Mouse (Mus musculus) kidney, embryonic 14.5 days (tissue): ENCODE measurements around the gene Cables2. TPM values are rescaled to one million over a fixed set of nuclear protein-coding genes. Genes with fewer than 3 reads are reported as not detected.

Experiments used
- ATAC-seq: fragments of 200-750 bp; cut with Nextera tagmentation; 2 replicates; pipeline ENCODE4 v1.8.0; 2017; ENCODE audit warnings: moderate number of reproducible peaks, mild to moderate bottlenecking, moderate TSS enrichment, moderate library complexity; ENCODE audit not compliant: low FRiP score, low TSS enrichment
- H3K27ac ChIP-seq: fragments of 300-500 bp; sonication (generic); 2 replicates; pipeline ENCODE4 v1.5.1; 2014; ENCODE audit warnings: low read depth, mild to moderate bottlenecking, low read length, moderate library complexity, mixed read lengths
- H3K27me3 ChIP-seq: fragments of 300-500 bp; sonication (generic); 2 replicates; pipeline ENCODE4 v1.6.1; 2014; ENCODE audit warnings: mild to moderate bottlenecking, low read length; ENCODE audit not compliant: control insufficient read depth, insufficient read depth
- H3K36me3 ChIP-seq: fragments of 300-500 bp; sonication (generic); 2 replicates; pipeline ENCODE4 v1.6.1; 2014; ENCODE audit warnings: low read length, mixed read lengths; ENCODE audit not compliant: control insufficient read depth, insufficient read depth
- H3K4me1 ChIP-seq: fragments of 300-500 bp; sonication (generic); 2 replicates; pipeline ENCODE4 v1.6.1; 2014; ENCODE audit warnings: low read length, mixed read lengths; ENCODE audit not compliant: control insufficient read depth, insufficient read depth
- H3K4me2 ChIP-seq: fragments of 300-500 bp; sonication (generic); replicated peaks from 2 replicates; pipeline ENCODE4 v1.6.1; 2014; ENCODE audit warnings: low read depth, mild to moderate bottlenecking, low read length
- H3K4me3 ChIP-seq: fragments of 300-500 bp; sonication (generic); 2 replicates; pipeline ENCODE4 v1.5.1; 2014; ENCODE audit warnings: mild to moderate bottlenecking, low read length
- H3K9ac ChIP-seq: fragments of 300-500 bp; sonication (generic); 2 replicates; pipeline ENCODE4 v1.6.1; 2014; ENCODE audit warnings: low read depth, mild to moderate bottlenecking, low read length, moderate library complexity
- H3K9me3 ChIP-seq: fragments of 300-500 bp; sonication (generic); 2 replicates; pipeline ENCODE4 v1.6.1; 2016; ENCODE audit warnings: low read length; ENCODE audit not compliant: control insufficient read depth
- WGBS: fragments of 180-500 bp; shearing (Covaris S2); extraction: QIAGEN DNeasy Blood & Tissue Kit; methylation state at CpG from one replicate; pipeline ENCODE4 v1.1.7; 2014; 5-methylcytosine and 5-hydroxymethylcytosine counted together
- polyA plus RNA-seq: library from polyadenylated mRNA; unstranded; fragments of >200 nt; fragmentation: Nextera tagmentation; extraction: Ambion mirVana; gene quantifications from 2 replicates; pipeline ENCODE4 v1.2.1, GENCODE M21; 2014

Cables2 gene
- 13.3 and 21.1 TPM in 2 replicates for polyA plus RNA-seq

DNA sequence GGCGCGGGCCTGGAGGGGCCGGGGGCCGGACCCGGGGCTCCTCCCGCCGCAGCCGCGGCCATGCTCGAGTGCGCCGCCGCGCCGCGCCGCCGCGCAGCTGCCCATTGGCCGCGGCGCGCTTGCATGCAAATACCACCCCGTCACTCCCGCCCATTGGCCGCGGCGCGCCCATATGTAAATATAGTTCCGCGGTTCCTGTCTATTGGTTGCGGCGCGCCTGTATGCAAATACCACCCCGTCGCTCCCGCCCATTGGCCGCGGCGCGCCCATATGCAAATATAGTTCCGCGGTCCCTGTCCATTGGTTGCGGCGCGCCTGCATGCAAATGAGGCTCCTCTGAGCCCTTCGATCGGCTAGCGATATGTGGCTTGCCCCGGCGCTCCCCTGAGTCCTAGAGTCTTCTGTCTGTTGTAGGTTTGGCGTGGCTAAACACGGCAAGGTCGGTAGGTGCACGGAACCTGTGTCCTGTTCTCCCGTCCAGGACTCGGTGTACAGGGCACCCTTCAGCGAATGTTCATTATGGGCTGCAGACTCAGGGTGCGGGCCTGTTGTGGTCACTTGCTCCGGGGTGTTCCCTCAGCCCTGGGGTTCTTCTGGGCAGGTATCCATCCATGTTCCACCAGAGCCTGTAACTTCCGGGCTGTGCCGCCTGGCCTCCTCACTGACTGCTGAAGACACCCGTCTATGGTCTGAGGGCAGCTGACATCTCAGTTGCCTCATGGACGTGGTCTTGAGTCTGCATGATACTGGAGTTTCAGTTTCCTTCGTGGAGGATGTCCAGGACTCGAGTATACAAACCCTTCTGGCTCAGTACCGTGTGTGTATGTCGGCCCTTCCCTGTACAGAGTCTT, at the start of gene Cables2:
TSS of gene Cables2 (minus strand) at position 103 of the 851 bp plus-strand sequence.
- Histone ChIP-seq H3K9me3 (no peaks in the 10 kb centered on the region), H3K4me3 (peak within 1 kb of the TSS; percentile 76), H3K4me2 (peak within 1 kb of the TSS; percentile 82), H3K27ac (0 out of 2 replicates have a peak within 1 kb of the TSS, but pooled peaks have one; percentile 10), H3K27me3 (no peaks in the 10 kb centered on the region), H3K36me3 (peaks cover 14% of the 10 kb centered on the region; the same call in 1 of the 2 replicates), H3K4me1 (peaks cover 20% of the 10 kb centered on the region; the same call in 1 of the 2 replicates), H3K9ac (peak within 1 kb of the TSS; percentile 89)
- peak; percentile 93 for ATAC-seq
- WGBS: 10% methylated on average over 47 of the region's 68 CpGs

DNA sequence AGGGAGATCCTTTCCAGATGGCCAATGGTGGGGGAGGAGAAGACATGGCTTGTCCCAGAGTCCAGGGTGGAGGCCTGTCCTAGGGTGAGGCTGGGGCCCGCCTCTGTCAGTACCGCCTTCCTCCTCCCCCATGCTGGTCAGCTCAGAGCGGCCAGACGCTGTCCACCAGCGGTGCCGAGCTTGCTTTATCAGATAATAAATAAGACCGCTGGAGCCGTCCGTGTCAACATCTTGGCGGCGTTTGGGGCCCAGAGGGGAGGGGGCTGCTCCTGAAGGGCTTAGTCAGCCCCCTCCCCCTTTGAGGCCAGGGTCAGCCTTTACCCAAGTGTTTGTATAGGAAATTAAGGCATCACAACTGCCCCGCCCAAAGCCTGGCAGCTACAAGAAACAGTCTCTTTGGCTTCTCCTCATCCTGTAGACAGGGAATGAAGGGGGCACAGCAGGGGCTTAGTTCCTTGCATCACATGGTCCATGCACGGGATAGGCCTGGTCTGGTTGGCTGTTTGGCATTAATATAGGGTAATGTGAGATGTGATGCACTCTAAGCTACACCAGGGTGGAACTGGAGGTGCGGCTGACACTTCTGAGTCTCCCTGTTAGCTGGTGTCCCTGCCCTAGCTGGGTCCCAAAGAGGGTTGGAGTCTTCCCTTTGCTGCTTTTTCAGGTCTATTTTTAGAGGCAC, 49.5 kb upstream of the Cables2 start:
- H3K4me2 ChIP-seq: 0 out of 2 replicates have a peak overlapping the region, but pooled peaks have one; percentile 6
- peaks cover 13% of the 10 kb centered on the region; the same call in 1 of the 2 replicates for H3K4me1 ChIP-seq
- WGBS: 7% methylated on average over 14 of the region's 14 CpGs
- H3K27me3 ChIP-seq: no peaks in the 10 kb centered on the region
- ATAC-seq: peak; percentile 85
- H3K4me3 ChIP-seq: no peak overlapping the region
- no peaks in the 10 kb centered on the region for H3K9me3 ChIP-seq
- H3K9ac ChIP-seq: no peak overlapping the region
- H3K27ac ChIP-seq: peak overlapping the region; percentile 49; the same call in 1 of the 2 replicates
- H3K36me3 ChIP-seq: no peaks in the 10 kb centered on the region

DNA sequence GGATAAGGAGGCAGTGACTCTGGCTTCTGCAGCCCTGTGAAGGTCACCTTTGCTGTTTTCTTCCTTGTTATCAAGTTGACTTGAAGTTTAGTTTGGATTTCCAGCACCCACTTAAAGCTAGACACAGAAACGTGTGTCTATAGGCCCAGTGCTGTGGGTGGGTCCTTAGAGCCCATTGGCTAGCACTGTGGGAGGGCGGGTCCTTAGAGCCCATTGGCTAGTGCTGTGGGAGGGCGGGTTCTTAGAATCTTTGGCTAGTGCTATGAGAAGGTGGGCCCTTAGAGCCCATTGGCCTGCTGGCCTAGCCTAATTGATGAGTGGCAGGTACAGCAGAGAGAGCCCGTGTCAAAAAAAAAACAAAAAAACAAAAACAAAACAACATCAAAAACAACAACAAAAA, 46.9 kb upstream of the Cables2 start:
- Histone ChIP-seq H3K4me1 (peaks cover 18% of the 10 kb centered on the region; the same call in 1 of the 2 replicates), H3K9me3 (no peaks in the 10 kb centered on the region), H3K27ac (no peak overlapping the region), H3K9ac (no peak overlapping the region), H3K4me3 (no peak overlapping the region), H3K27me3 (no peaks in the 10 kb centered on the region), H3K36me3 (no peaks in the 10 kb centered on the region), H3K4me2 (no peak overlapping the region)
- WGBS: 70% methylated on average over 4 of the region's 4 CpGs
- ATAC-seq: no peak

DNA sequence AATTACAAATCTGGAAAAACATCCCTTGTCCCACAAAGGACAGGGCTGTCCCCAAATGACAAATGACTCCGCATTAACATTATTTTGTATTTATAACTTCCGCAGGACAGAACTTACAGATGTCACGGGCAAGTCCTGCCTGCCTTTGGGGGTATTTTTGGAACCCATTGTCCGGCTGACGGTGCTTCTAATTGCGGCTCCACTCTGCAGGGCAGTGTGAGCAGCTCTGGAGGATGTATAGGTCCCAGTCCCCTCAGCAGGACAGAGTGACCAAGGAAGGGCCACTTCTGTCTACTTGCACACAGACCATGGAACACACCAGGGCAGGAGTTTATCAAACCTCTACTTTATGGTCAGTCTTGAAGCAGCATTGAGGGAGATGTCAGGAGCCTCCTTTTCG, 44.3 kb upstream of the Cables2 start:
- ATAC-seq: no peak
- Histone ChIP-seq H3K4me1 (peaks cover 18% of the 10 kb centered on the region; the same call in 1 of the 2 replicates), H3K9me3 (no peaks in the 10 kb centered on the region), H3K27ac (no peak overlapping the region), H3K9ac (no peak overlapping the region), H3K4me2 (no peak overlapping the region), H3K4me3 (no peak overlapping the region), H3K36me3 (no peaks in the 10 kb centered on the region), H3K27me3 (no peaks in the 10 kb centered on the region)
- 54% methylated on average over 7 of the region's 7 CpGs for WGBS

DNA sequence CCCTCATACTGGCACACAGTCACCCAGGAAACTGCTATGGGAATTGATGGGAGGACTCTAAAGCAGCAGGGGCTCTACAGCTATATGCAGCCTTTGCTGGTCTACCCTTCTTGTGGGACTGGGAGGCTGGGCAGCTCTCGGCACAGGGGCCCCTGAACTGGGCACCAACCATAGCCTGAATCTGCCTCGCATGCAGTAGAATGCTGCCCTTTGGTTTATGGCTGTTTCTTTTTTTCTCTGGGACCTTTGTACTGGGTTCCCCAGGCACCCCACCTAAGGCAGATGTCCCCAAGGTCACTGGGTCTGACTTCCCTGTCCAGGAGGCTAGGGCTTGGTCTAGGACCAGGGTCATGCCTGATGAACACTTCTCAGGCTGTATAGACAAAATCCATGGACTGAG, 41.0 kb upstream of the Cables2 start:
- 88% methylated on average over 2 of the region's 2 CpGs for WGBS
- H3K27ac ChIP-seq: no peak overlapping the region
- ATAC-seq: no peak

DNA sequence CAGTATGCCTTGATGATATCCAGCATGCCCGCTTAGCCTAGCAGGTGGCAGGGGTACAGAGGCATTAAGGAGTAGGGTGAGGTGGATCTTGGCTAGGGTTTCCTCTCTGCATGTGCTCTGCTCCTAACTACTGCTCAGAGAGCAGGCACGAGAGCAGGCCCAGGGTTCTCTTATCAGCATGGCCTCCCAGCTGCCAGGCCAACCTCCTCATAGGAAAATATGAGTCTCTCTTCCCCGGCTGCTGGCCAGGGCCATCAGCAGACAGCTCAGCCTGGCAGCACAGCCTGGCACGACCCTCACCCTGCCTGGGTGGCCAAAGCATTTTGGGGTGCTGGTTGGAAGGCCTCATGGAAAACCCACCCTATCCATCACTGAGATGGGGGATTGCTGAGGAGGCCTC, 37.9 kb upstream of the Cables2 start:
- H3K27me3 ChIP-seq: no peaks in the 10 kb centered on the region
- WGBS: 79% methylated on average over 4 of the region's 4 CpGs
- no peak overlapping the region for H3K4me2 ChIP-seq
- no peaks in the 10 kb centered on the region for H3K4me1 ChIP-seq
- no peaks in the 10 kb centered on the region for H3K9me3 ChIP-seq
- no peak overlapping the region for H3K9ac ChIP-seq
- no peaks in the 10 kb centered on the region for H3K36me3 ChIP-seq
- H3K27ac ChIP-seq: no peak overlapping the region
- H3K4me3 ChIP-seq: no peak overlapping the region
- no peak for ATAC-seq

More for the DNA sequence above, 41.0 kb upstream of the Cables2 start:
- H3K4me1 ChIP-seq: 0 out of 2 replicates have a peak, but pooled peaks cover 10% of the 10 kb centered on the region
- no peak overlapping the region for H3K9ac ChIP-seq
- H3K9me3 ChIP-seq: no peaks in the 10 kb centered on the region
- no peaks in the 10 kb centered on the region for H3K27me3 ChIP-seq
- no peaks in the 10 kb centered on the region for H3K36me3 ChIP-seq
- H3K4me3 ChIP-seq: no peak overlapping the region
- no peak overlapping the region for H3K4me2 ChIP-seq

DNA sequence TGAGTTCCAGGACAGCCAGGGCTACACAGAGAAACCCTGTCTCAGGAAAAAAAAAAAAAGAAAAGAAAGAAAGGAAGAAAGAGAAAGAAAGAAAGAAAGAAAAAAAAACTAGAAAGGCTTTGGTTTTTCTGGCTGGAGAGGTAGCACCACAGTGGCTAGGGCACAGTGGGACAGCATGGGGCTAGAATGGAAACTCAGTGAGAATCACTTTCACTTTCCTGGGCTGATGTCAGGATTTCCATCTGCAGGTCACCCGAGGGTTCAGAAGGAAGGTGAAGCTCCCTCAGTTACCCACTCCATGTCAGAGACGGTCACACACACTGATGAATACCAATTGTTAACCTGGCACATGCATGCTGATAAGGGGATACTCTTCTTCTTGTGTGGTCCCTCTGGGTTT, 34.4 kb upstream of the Cables2 start:
- Histone ChIP-seq H3K9ac (no peak overlapping the region), H3K4me3 (no peak overlapping the region), H3K4me2 (no peak overlapping the region), H3K9me3 (no peaks in the 10 kb centered on the region), H3K36me3 (no peaks in the 10 kb centered on the region), H3K27me3 (no peaks in the 10 kb centered on the region), H3K4me1 (no peaks in the 10 kb centered on the region), H3K27ac (no peak overlapping the region)
- WGBS: 65% methylated on average over 2 of the region's 2 CpGs
- no peak for ATAC-seq

DNA sequence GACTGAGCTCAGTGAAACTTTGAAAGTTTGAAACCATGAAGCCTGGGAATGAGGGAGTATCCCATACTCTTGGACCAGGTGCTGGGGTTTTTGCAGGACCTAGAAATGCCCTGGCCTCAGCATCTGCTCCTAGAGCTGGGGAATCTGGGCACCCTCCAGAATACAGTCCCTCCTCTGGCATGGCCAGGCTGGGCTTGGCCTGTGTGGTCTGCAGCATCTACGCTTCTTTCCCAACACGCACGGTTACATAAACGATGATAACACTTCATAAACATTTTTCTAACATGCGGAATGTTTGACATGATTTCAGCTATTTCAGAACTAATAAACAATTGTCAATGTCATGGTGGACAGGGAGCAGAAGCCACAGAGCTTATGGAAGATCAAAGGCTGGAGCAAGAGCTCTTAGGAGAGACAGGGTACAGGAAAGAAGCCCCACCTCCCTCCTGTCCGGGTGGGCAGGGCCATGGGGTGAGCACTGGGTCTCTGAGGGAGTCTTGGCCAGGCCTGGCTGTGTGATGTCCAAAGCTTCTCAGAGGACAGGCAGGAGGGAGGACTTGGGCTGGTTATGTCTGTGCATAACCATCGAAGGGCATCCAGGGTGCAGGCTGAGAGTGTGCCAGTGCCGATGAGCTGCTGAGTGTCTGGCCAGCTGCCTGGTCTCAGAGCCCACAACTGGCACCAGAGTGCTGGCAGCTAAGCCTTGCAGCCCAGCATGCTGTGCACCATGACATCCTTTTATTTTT, 33.3 kb upstream of the Cables2 start:
- no peaks in the 10 kb centered on the region for H3K4me1 ChIP-seq
- 80% methylated on average over 8 of the region's 8 CpGs for WGBS
- H3K4me2 ChIP-seq: no peak overlapping the region
- H3K9ac ChIP-seq: no peak overlapping the region
- H3K27ac ChIP-seq: no peak overlapping the region
- no peak for ATAC-seq
- H3K4me3 ChIP-seq: no peak overlapping the region
- H3K36me3 ChIP-seq: no peaks in the 10 kb centered on the region
- no peaks in the 10 kb centered on the region for H3K27me3 ChIP-seq
- H3K9me3 ChIP-seq: no peaks in the 10 kb centered on the region
